Mouse (Mus musculus) ES-Bruce4 (cell line): Measurements from ENCODE around the gene Myo1c.

Experiments
- CTCF ChIP-seq: IDR thresholded peaks from one replicate; pipeline ENCODE4 v1.8.1; 2011; ENCODE audit warnings: low read depth, low read length
- EP300 ChIP-seq: IDR thresholded peaks from 2 replicates; pipeline ENCODE4 v1.6.1; 2011; ENCODE audit warnings: low read depth, low read length; ENCODE audit not compliant: insufficient read depth
- POLR2A ChIP-seq: IDR thresholded peaks from one replicate; pipeline ENCODE4 v1.8.1; 2011; ENCODE audit warnings: low read length; ENCODE audit not compliant: insufficient read depth

DNA sequence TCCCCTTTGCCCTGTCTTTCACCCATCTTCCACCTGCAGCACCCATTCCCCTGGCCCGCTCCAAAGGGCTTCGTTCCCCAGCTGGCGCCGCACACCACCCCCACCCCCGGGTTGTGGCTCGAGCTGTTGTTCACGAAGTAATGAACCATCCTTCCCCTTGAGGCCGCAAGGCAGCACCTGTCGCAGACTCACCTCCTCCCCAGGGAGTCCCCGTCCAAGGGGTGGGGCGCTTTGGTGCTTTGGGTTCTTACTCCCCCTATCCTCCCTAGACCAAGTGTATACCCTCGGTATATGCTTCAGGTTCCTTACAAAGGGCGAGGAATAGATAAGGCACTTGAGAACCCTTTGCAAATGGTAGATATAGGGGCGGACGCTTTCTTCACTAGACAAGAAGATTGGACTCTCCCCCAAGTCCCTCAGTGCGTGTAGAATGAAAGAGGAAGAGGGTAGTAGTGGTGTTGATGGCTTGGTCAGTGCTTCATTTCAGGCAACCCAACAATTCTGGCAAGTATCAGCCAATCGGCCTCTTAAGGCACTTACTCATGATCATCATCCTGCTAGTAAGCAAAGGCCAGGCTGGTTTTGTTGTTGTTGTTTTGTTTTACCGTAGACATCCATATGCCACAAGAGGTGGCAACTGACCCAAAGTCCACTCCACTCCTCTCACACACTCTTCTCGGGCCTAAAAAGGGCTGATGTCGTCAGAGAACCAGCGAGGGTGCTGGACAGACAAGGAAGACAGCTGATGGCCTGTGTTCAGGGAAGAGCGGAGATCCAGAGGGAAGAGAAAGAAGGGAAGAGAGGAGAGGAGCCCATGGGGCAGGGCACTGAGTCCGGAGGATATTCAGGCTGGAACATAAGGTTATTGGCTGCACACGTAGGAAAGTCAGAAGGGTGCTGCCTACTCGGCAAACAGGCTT, 4.4 kb downstream of the Myo1c start:
- no peak for TF ChIP-seq POLR2A
- no peak for TF ChIP-seq EP300
- no peak for TF ChIP-seq CTCF
